Mouse (Mus musculus) ES-CJ7 (cell line): ENCODE data around the gene Ccdc8.

Experiments used
- DNase-seq: peaks from one replicate; pipeline ENCODE4 v3.0.0; 2011; ENCODE audit warnings: low read depth, low spot score

The Ccdc8 gene

GRCm38 (mm10) chr7:17045743-17046142, 53.2 kb downstream of the Ccdc8 start:
- no peak for DNase-seq
